Mouse (Mus musculus) layer of hippocampus, adult 6 months (tissue): ENCODE data around the gene Qk. TPM values are rescaled to one million over a fixed set of nuclear protein-coding genes. Genes with fewer than 3 reads are reported as not detected.

ENCODE experiments used
- long read RNA-seq, 2 experiments: library from polyadenylated mRNA; unstranded; transcript quantifications; one replicate each; pipeline ENCODE4 v2.0.0; 2019 to 2020
- polyA plus RNA-seq: library from polyadenylated mRNA; unstranded; fragments of <200 nt; fragmentation: Nextera tagmentation; gene quantifications from 2 replicates; pipeline ENCODE4 v1.2.3, GENCODE M21; 2021

The Qk gene
- polyA plus RNA-seq = 41.0 and 64.1 TPM in 2 replicates
- long read RNA-seq, experiment 1, full-length matches to known transcripts = 3 of 83 reads
- long read RNA-seq, experiment 1, partial matches to known transcripts = 9 of 83 reads
- long read RNA-seq, experiment 1, other reads (novel, unspliced or antisense) = 71 of 83 reads
- long read RNA-seq, experiment 2, full-length matches to known transcripts = 5 of 191 reads
- long read RNA-seq, experiment 2, partial matches to known transcripts = 6 of 191 reads
- long read RNA-seq, experiment 2, other reads (novel, unspliced or antisense) = 180 of 191 reads

GRCm38 (mm10) chr17:10319685-10320455, at the start of gene Qk:
Gene Qk, minus strand, starts transcription at chr17:10319854.

